Mouse (Mus musculus): ENCODE data around the gene Slc16a13. TPM values are rescaled to one million over a fixed set of nuclear protein-coding genes. Genes with fewer than 3 reads are reported as not detected.

Gene Slc16a13
- polyA plus RNA-seq, 1 experiment = 11.3 TPM

GRCm38 (mm10) chr11:70247136-70247845, 26.4 kb upstream of the Slc16a13 start:
- WGBS = 45% methylated on average over 9 of the region's 9 CpGs
- no peak for TF ChIP-seq POLR2A (IDR thresholded peaks at IDR 0.05; ENCODE audit: borderline replicate concordance, extremely low read depth, low read depth, low read length)
- peak; percentile 49 for TF ChIP-seq CTCF (IDR thresholded peaks at IDR 0.05; ENCODE audit: insufficient read depth, low read length)
- DNase-seq = peak; percentile 58
- Histone ChIP-seq H3K4me1 (ENCODE audit: control insufficient read depth, insufficient read depth, low read length) (no peaks in the 10 kb centered on the region), H3K4me3 (replicated peaks; ENCODE audit: extremely low read depth, low read depth, low read length) (no peak overlapping the region)

GRCm38 (mm10) chr11:70242591-70242990, 21.7 kb upstream of the Slc16a13 start:
- H3K4me3 ChIP-seq (replicated peaks; ENCODE audit: extremely low read depth, low read depth, low read length) = no peak overlapping the region
- WGBS = 70% methylated on average over 11 of the region's 11 CpGs
- TF ChIP-seq CTCF (IDR thresholded peaks at IDR 0.05; ENCODE audit: insufficient read depth, low read length) = no peak
- TF ChIP-seq POLR2A (IDR thresholded peaks at IDR 0.05; ENCODE audit: borderline replicate concordance, extremely low read depth, low read depth, low read length) = no peak

GRCm38 (mm10) chr11:70239541-70240279, 18.8 kb upstream of the Slc16a13 start, which contains the start of the genes Gm21988 and Rnasek:
Gene Gm21988, minus strand, starts transcription at chr11:70239830.
Gene Rnasek, minus strand, starts transcription at chr11:70239842.
- DNase-seq = peak; percentile 91
- under 1% methylated on average over 32 of the region's 35 CpGs for WGBS
- Histone ChIP-seq H3K4me1 (ENCODE audit: control insufficient read depth, insufficient read depth, low read length) (peaks cover 7% of the 10 kb centered on the region; the same call in 1 of the 2 replicates), H3K4me3 (replicated peaks; ENCODE audit: extremely low read depth, low read depth, low read length) (peak within 1 kb of the TSS; percentile 97)
- TF ChIP-seq CTCF (IDR thresholded peaks at IDR 0.05; ENCODE audit: insufficient read depth, low read length) = no peak
- peak; percentile 83; the same call in 1 of the 2 replicates for TF ChIP-seq POLR2A (IDR thresholded peaks at IDR 0.05; ENCODE audit: borderline replicate concordance, extremely low read depth, low read depth, low read length)

More at GRCm38 (mm10) chr11:70242591-70242990, 21.7 kb upstream of the Slc16a13 start:
- no peak for DNase-seq
- H3K4me1 ChIP-seq (ENCODE audit: control insufficient read depth, insufficient read depth, low read length) = peaks cover 2% of the 10 kb centered on the region; the same call in 1 of the 2 replicates

GRCm38 (mm10) chr11:70238591-70239440, 18.0 kb upstream of the Slc16a13 start:
- WGBS = 8% methylated on average over 23 of the region's 23 CpGs
- Histone ChIP-seq H3K4me3 (replicated peaks; ENCODE audit: extremely low read depth, low read depth, low read length) (peak overlapping the region; percentile 97), H3K4me1 (ENCODE audit: control insufficient read depth, insufficient read depth, low read length) (peaks cover 10% of the 10 kb centered on the region)
- TF ChIP-seq CTCF (IDR thresholded peaks at IDR 0.05; ENCODE audit: insufficient read depth, low read length) (no peak), POLR2A (IDR thresholded peaks at IDR 0.05; ENCODE audit: borderline replicate concordance, extremely low read depth, low read depth, low read length) (peak; percentile 14; the same call in 1 of the 2 replicates)
- DNase-seq = peak; percentile 19

- under 1% methylated on average over 70 of the region's 70 CpGs for WGBS
- peak within 1 kb of the TSS; percentile 97 for H3K4me3 ChIP-seq (replicated peaks; ENCODE audit: extremely low read depth, low read depth, low read length)
- peaks cover 10% of the 10 kb centered on the region for H3K4me1 ChIP-seq (ENCODE audit: control insufficient read depth, insufficient read depth, low read length)
- TF ChIP-seq CTCF (IDR thresholded peaks at IDR 0.05; ENCODE audit: insufficient read depth, low read length) (no peak), POLR2A (IDR thresholded peaks at IDR 0.05; ENCODE audit: borderline replicate concordance, extremely low read depth, low read depth, low read length) (peak; percentile 92)
- peak; percentile 99 for DNase-seq
Measured at GRCm38 (mm10) chr11:70237457-70238167, 16.7 kb upstream of the Slc16a13 start, which contains the start of gene 0610010K14Rik. Gene 0610010K14Rik, minus strand, starts transcription at chr11:70237914.

- Histone ChIP-seq H3K4me1 (ENCODE audit: control insufficient read depth, insufficient read depth, low read length) (peaks cover 10% of the 10 kb centered on the region), H3K4me3 (replicated peaks; ENCODE audit: extremely low read depth, low read depth, low read length) (peak overlapping the region; percentile 4)
- no peak for DNase-seq
- 15% methylated on average over 7 of the region's 7 CpGs for WGBS
- TF ChIP-seq CTCF (IDR thresholded peaks at IDR 0.05; ENCODE audit: insufficient read depth, low read length) (no peak), POLR2A (IDR thresholded peaks at IDR 0.05; ENCODE audit: borderline replicate concordance, extremely low read depth, low read depth, low read length) (no peak)
Measured at GRCm38 (mm10) chr11:70236717-70237116, 15.9 kb upstream of the Slc16a13 start.

GRCm38 (mm10) chr11:70235254-70235900, 14.5 kb upstream of the Slc16a13 start:
- DNase-seq = no peak
- no peak for TF ChIP-seq CTCF (IDR thresholded peaks at IDR 0.05; ENCODE audit: insufficient read depth, low read length)
- TF ChIP-seq POLR2A (IDR thresholded peaks at IDR 0.05; ENCODE audit: borderline replicate concordance, extremely low read depth, low read depth, low read length) = no peak
- 85% methylated on average over 12 of the region's 12 CpGs for WGBS

GRCm38 (mm10) chr11:70234497-70234896, 13.6 kb upstream of the Slc16a13 start:
- TF ChIP-seq POLR2A (IDR thresholded peaks at IDR 0.05; ENCODE audit: borderline replicate concordance, extremely low read depth, low read depth, low read length) = no peak
- TF ChIP-seq CTCF (IDR thresholded peaks at IDR 0.05; ENCODE audit: insufficient read depth, low read length) = no peak
- H3K4me1 ChIP-seq (ENCODE audit: control insufficient read depth, insufficient read depth, low read length) = peaks cover 10% of the 10 kb centered on the region
- no peak for DNase-seq
- H3K4me3 ChIP-seq (replicated peaks; ENCODE audit: extremely low read depth, low read depth, low read length) = no peak overlapping the region
- WGBS = 74% methylated on average over 8 of the region's 8 CpGs

More at GRCm38 (mm10) chr11:70235254-70235900, 14.5 kb upstream of the Slc16a13 start:
- H3K4me3 ChIP-seq (replicated peaks; ENCODE audit: extremely low read depth, low read depth, low read length) = no peak overlapping the region
- H3K4me1 ChIP-seq (ENCODE audit: control insufficient read depth, insufficient read depth, low read length) = peaks cover 10% of the 10 kb centered on the region
